27 mouse cellular contexts compared by ENCODE assay signal in genomic region chr17:33848139-33848538, GRCm38 (mm10). TPM values are rescaled to one million over a fixed set of nuclear protein-coding genes. Genes with fewer than 3 reads are reported as not detected.
DNase-seq lines count a peak whose midpoint lies in the region; ATAC-seq and TF ChIP-seq lines count a peak whose summit lies in the region.
"Had no signal": no experiment of that assay in that cellular context is flagged by ENCODE, and none has a peak within 500 bp of the region (broad histone marks: within the 10 kb centered on the region; RNA-seq: fewer than 3 reads in every experiment).

No protein-coding gene starts in this region.

- ATAC-seq in forebrain, embryonic 11.5 days (replicated peaks; ENCODE audit: low FRiP score): no peak
- ATAC-seq in forebrain, embryonic 12.5 days (ENCODE audit: low FRiP score): no peak
- no peak for ATAC-seq in forebrain, embryonic 14.5 days
- no peak for ATAC-seq in forebrain, embryonic 15.5 days (replicated peaks)
- ATAC-seq in liver, embryonic 13.5 days (ENCODE audit: low read depth): no peak
- no peak for ATAC-seq in liver, postnatal 0 days
- ATAC-seq: activated CD4-positive, CD25-positive, alpha-beta regulatory T cell, adult 4 months; CD4-positive, CD25-positive, alpha-beta regulatory T cell, adult 4 months; Patski had no signal

- 93% methylated on average over 8 of the region's 8 CpGs for WGBS in forebrain, embryonic 11.5 days
- 88% methylated on average over 8 of the region's 8 CpGs for WGBS in forebrain, embryonic 12.5 days
- 94% methylated on average over 8 of the region's 8 CpGs for WGBS in forebrain, embryonic 14.5 days
- WGBS in forebrain, embryonic 15.5 days: 92% methylated on average over 8 of the region's 8 CpGs
- WGBS in liver, embryonic 13.5 days (ENCODE audit: insufficient replicate concordance): 56% methylated on average over 8 of the region's 8 CpGs
- WGBS in liver, postnatal 0 days (ENCODE audit: insufficient replicate concordance): 62% methylated on average over 8 of the region's 8 CpGs

- peak; percentile 44 for DNase-seq in forebrain, embryonic 11.5 days (ENCODE audit: low spot score)
- DNase-seq in forebrain, embryonic 14.5 days (ENCODE audit: low spot score): no peak
- DNase-seq in heart, adult 11 months: peak; percentile 89
- DNase-seq in heart, postnatal 4 days: no peak
- no peak for DNase-seq in liver, embryonic 13.5 days
- no peak for DNase-seq in liver, postnatal 0 days
- DNase-seq: adrenal gland, adult 2 months; adrenal gland, adult 8-10 months; adrenal gland, postnatal 10 days; adrenal gland, postnatal 14 days; adrenal gland, postnatal 25 days; adrenal gland, postnatal 36 days; B cell, adult 2 months; cerebellum, adult 11 months; cerebellum, adult 11-12 months had no signal

- H3K4me3 ChIP-seq in forebrain, embryonic 11.5 days (ENCODE audit: low read depth, low read length): no peak overlapping the region
- H3K4me3 ChIP-seq in forebrain, embryonic 12.5 days (replicated peaks): no peak overlapping the region
- H3K4me3 ChIP-seq in forebrain, embryonic 14.5 days (ENCODE audit: low read depth, low read length): no peak overlapping the region
- no peak overlapping the region for H3K4me3 ChIP-seq in forebrain, embryonic 15.5 days
- no peak overlapping the region for H3K4me3 ChIP-seq in liver, embryonic 13.5 days (replicated peaks)
- no peak overlapping the region for H3K4me3 ChIP-seq in liver, postnatal 0 days (ENCODE audit: low read depth, low read length)

- TF ChIP-seq EP300 in liver, postnatal 0 days (IDR thresholded peaks at IDR 0.05; ENCODE audit: low read depth): no peak

- no peak overlapping the region for H3K4me2 ChIP-seq in forebrain, embryonic 11.5 days (ENCODE audit: low read depth, low read length, severe bottlenecking)
- no peak overlapping the region for H3K4me2 ChIP-seq in forebrain, embryonic 12.5 days
- no peak overlapping the region for H3K4me2 ChIP-seq in forebrain, embryonic 14.5 days (ENCODE audit: low read length)
- H3K4me2 ChIP-seq in forebrain, embryonic 15.5 days (replicated peaks): no peak overlapping the region
- H3K4me2 ChIP-seq in liver, embryonic 13.5 days: no peak overlapping the region
- no peak overlapping the region for H3K4me2 ChIP-seq in liver, postnatal 0 days (ENCODE audit: low read depth, low read length)

- no peaks in the 10 kb centered on the region for H3K9me3 ChIP-seq in forebrain, embryonic 11.5 days (ENCODE audit: control insufficient read depth, low read length)
- no peaks in the 10 kb centered on the region for H3K9me3 ChIP-seq in forebrain, embryonic 12.5 days
- H3K9me3 ChIP-seq in forebrain, embryonic 14.5 days (replicated peaks; ENCODE audit: control insufficient read depth, low read length): no peaks in the 10 kb centered on the region
- H3K9me3 ChIP-seq in forebrain, embryonic 15.5 days: no peaks in the 10 kb centered on the region
- no peaks in the 10 kb centered on the region for H3K9me3 ChIP-seq in liver, embryonic 13.5 days (replicated peaks)
- H3K9me3 ChIP-seq in liver, postnatal 0 days (ENCODE audit: low read length): no peaks in the 10 kb centered on the region
- H3K9me3 ChIP-seq: G1E had no signal

- H3K9ac ChIP-seq in forebrain, embryonic 11.5 days (ENCODE audit: low read length): no peak overlapping the region
- H3K9ac ChIP-seq in forebrain, embryonic 12.5 days: no peak overlapping the region
- 0 out of 2 replicates have a peak overlapping the region, but pooled peaks have one; percentile 32 for H3K9ac ChIP-seq in forebrain, embryonic 14.5 days (ENCODE audit: low read length)
- H3K9ac ChIP-seq in forebrain, embryonic 15.5 days (replicated peaks): no peak overlapping the region
- H3K9ac ChIP-seq in liver, embryonic 13.5 days: peak overlapping the region; percentile 29; the same call in 1 of the 2 replicates
- H3K9ac ChIP-seq in liver, postnatal 0 days (replicated peaks): no peak overlapping the region

- no peaks in the 10 kb centered on the region for H3K27me3 ChIP-seq in forebrain, embryonic 11.5 days (ENCODE audit: control insufficient read depth, insufficient read depth, low read length)
- H3K27me3 ChIP-seq in forebrain, embryonic 12.5 days: no peaks in the 10 kb centered on the region
- H3K27me3 ChIP-seq in forebrain, embryonic 14.5 days (replicated peaks; ENCODE audit: control insufficient read depth, insufficient read depth, low read length): no peaks in the 10 kb centered on the region
- no peaks in the 10 kb centered on the region for H3K27me3 ChIP-seq in forebrain, embryonic 15.5 days
- no peaks in the 10 kb centered on the region for H3K27me3 ChIP-seq in liver, embryonic 13.5 days
- no peaks in the 10 kb centered on the region for H3K27me3 ChIP-seq in liver, postnatal 0 days (ENCODE audit: insufficient read depth, low read length)
- H3K27me3 ChIP-seq: CH12.LX, Patski had no signal

- TF ChIP-seq CTCF in liver, postnatal 0 days (IDR thresholded peaks at IDR 0.05; ENCODE audit: low read depth): no peak

- no peak overlapping the region for H3K27ac ChIP-seq in forebrain, embryonic 11.5 days (ENCODE audit: low read depth, low read length)
- H3K27ac ChIP-seq in forebrain, embryonic 12.5 days: no peak overlapping the region
- no peak overlapping the region for H3K27ac ChIP-seq in forebrain, embryonic 14.5 days (ENCODE audit: low read depth, low read length)
- no peak overlapping the region for H3K27ac ChIP-seq in forebrain, embryonic 15.5 days (replicated peaks)
- no peak overlapping the region for H3K27ac ChIP-seq in liver, embryonic 13.5 days
- no peak overlapping the region for H3K27ac ChIP-seq in liver, postnatal 0 days (ENCODE audit: low read depth)

- H3K4me1 ChIP-seq in forebrain, embryonic 11.5 days (replicated peaks; ENCODE audit: control insufficient read depth, insufficient read depth, low read length): no peaks in the 10 kb centered on the region
- peaks cover 15% of the 10 kb centered on the region for H3K4me1 ChIP-seq in forebrain, embryonic 12.5 days
- H3K4me1 ChIP-seq in forebrain, embryonic 14.5 days (ENCODE audit: control insufficient read depth, insufficient read depth, low read length): peaks cover 6% of the 10 kb centered on the region
- peaks cover 15% of the 10 kb centered on the region for H3K4me1 ChIP-seq in forebrain, embryonic 15.5 days
- peaks cover 21% of the 10 kb centered on the region for H3K4me1 ChIP-seq in liver, embryonic 13.5 days (replicated peaks)
- H3K4me1 ChIP-seq in liver, postnatal 0 days (ENCODE audit: insufficient read depth): peaks cover 11% of the 10 kb centered on the region

- H3K36me3 ChIP-seq in forebrain, embryonic 11.5 days (ENCODE audit: control insufficient read depth, insufficient read depth, low read length): no peaks in the 10 kb centered on the region
- H3K36me3 ChIP-seq in forebrain, embryonic 12.5 days (replicated peaks): peaks cover 31% of the 10 kb centered on the region
- H3K36me3 ChIP-seq in forebrain, embryonic 14.5 days (ENCODE audit: control insufficient read depth, insufficient read depth, low read length): peaks cover 20% of the 10 kb centered on the region
- H3K36me3 ChIP-seq in forebrain, embryonic 15.5 days: peaks cover 22% of the 10 kb centered on the region
- 0 out of 2 replicates have a peak, but pooled peaks cover 8% of the 10 kb centered on the region for H3K36me3 ChIP-seq in liver, embryonic 13.5 days
- no peaks in the 10 kb centered on the region for H3K36me3 ChIP-seq in liver, postnatal 0 days (replicated peaks; ENCODE audit: insufficient read depth, low read length)

RNA-seq across cellular contexts. Expression of gene Cd320, which starts 5.2 kb away (rescaled TPM):
- 62.9 and 74.6 TPM in 2 replicates for polyA plus RNA-seq in forebrain, embryonic 11.5 days (2014; fragmentation: Nextera tagmentation; extraction: Ambion mirVana)
- 54.7 and 55.1 TPM in 2 replicates for polyA plus RNA-seq in forebrain, embryonic 12.5 days (2016; fragmentation: Nextera tagmentation; extraction: Ambion mirVana)
- 66.8 and 86.0 TPM in 2 replicates for polyA plus RNA-seq in forebrain, embryonic 14.5 days (2014; fragmentation: Nextera tagmentation; extraction: Ambion mirVana)
- 60.7 and 63.5 TPM in 2 replicates for polyA plus RNA-seq in forebrain, embryonic 15.5 days (2015; fragmentation: Nextera tagmentation; extraction: Ambion mirVana)
- 10 to 100 TPM; 16.8 to 21.4 TPM for total RNA-seq in heart, postnatal 4 days (2021)
- polyA plus RNA-seq in liver, embryonic 13.5 days (2015; fragmentation: Nextera tagmentation; extraction: Ambion mirVana): 19.9 and 22.0 TPM in 2 replicates
- 16.6 and 17.4 TPM in 2 replicates for polyA plus RNA-seq in liver, postnatal 0 days (2015; fragmentation: Nextera tagmentation; extraction: Ambion mirVana)

RNA-seq across cellular contexts. Expression of gene Ndufa7, which starts 23.8 kb away (rescaled TPM):
- 374 and 400 TPM in 2 replicates for polyA plus RNA-seq in forebrain, embryonic 11.5 days (2014; fragmentation: Nextera tagmentation; extraction: Ambion mirVana)
- polyA plus RNA-seq in forebrain, embryonic 12.5 days (2016; fragmentation: Nextera tagmentation; extraction: Ambion mirVana): 371 and 397 TPM in 2 replicates
- 461 and 608 TPM in 2 replicates for polyA plus RNA-seq in forebrain, embryonic 14.5 days (2014; fragmentation: Nextera tagmentation; extraction: Ambion mirVana)
- polyA plus RNA-seq in forebrain, embryonic 15.5 days (2015; fragmentation: Nextera tagmentation; extraction: Ambion mirVana): 417 and 444 TPM in 2 replicates
- 100 to 1,000 TPM; 423 to 447 TPM for total RNA-seq in heart, postnatal 4 days (2021)
- polyA plus RNA-seq in liver, embryonic 13.5 days (2015; fragmentation: Nextera tagmentation; extraction: Ambion mirVana): 250 and 284 TPM in 2 replicates
- polyA plus RNA-seq in liver, postnatal 0 days (2015; fragmentation: Nextera tagmentation; extraction: Ambion mirVana): 379 and 389 TPM in 2 replicates

RNA-seq across cellular contexts. Expression of gene Rps28, which starts 23.8 kb away (rescaled TPM):
- 758 and 759 TPM in 2 replicates for polyA plus RNA-seq in forebrain, embryonic 11.5 days (2014; fragmentation: Nextera tagmentation; extraction: Ambion mirVana)
- 686 and 713 TPM in 2 replicates for polyA plus RNA-seq in forebrain, embryonic 12.5 days (2016; fragmentation: Nextera tagmentation; extraction: Ambion mirVana)
- polyA plus RNA-seq in forebrain, embryonic 14.5 days (2014; fragmentation: Nextera tagmentation; extraction: Ambion mirVana): 624 and 885 TPM in 2 replicates
- polyA plus RNA-seq in forebrain, embryonic 15.5 days (2015; fragmentation: Nextera tagmentation; extraction: Ambion mirVana): 612 and 676 TPM in 2 replicates
- total RNA-seq in heart, postnatal 4 days (2021): 1,000 to 10,000 TPM; 1,097 to 1,179 TPM
- 614 and 696 TPM in 2 replicates for polyA plus RNA-seq in liver, embryonic 13.5 days (2015; fragmentation: Nextera tagmentation; extraction: Ambion mirVana)
- 699 and 710 TPM in 2 replicates for polyA plus RNA-seq in liver, postnatal 0 days (2015; fragmentation: Nextera tagmentation; extraction: Ambion mirVana)

RNA-seq across cellular contexts. Expression of gene Gm7029, which starts 25.5 kb away (rescaled TPM):
- polyA plus RNA-seq in forebrain, embryonic 11.5 days (2014; fragmentation: Nextera tagmentation; extraction: Ambion mirVana): not detected in 2 replicates
- not detected in 2 replicates for polyA plus RNA-seq in forebrain, embryonic 12.5 days (2016; fragmentation: Nextera tagmentation; extraction: Ambion mirVana)
- polyA plus RNA-seq in forebrain, embryonic 14.5 days (2014; fragmentation: Nextera tagmentation; extraction: Ambion mirVana): not detected in 2 replicates
- polyA plus RNA-seq in forebrain, embryonic 15.5 days (2015; fragmentation: Nextera tagmentation; extraction: Ambion mirVana): not detected in 2 replicates
- total RNA-seq in heart, postnatal 4 days (2021): not detected
- not detected in 2 replicates for polyA plus RNA-seq in liver, embryonic 13.5 days (2015; fragmentation: Nextera tagmentation; extraction: Ambion mirVana)
- not detected in 2 replicates for polyA plus RNA-seq in liver, postnatal 0 days (2015; fragmentation: Nextera tagmentation; extraction: Ambion mirVana)
- total RNA-seq: adrenal gland, adult 18-20 months; adrenal gland, adult 2 months; adrenal gland, adult 8-10 months; adrenal gland, postnatal 10 days; adrenal gland, postnatal 14 days; adrenal gland, postnatal 25 days; adrenal gland, postnatal 36 days; adrenal gland, postnatal 4 days; CH12.LX; G1E; MEL had no signal
- polyA plus RNA-seq: activated CD4-positive, CD25-positive, alpha-beta regulatory T cell, adult 4 months; adrenal gland, adult 2 months; brain, embryonic 14.5 days; C2C12; CD4-positive, CD25-positive, alpha-beta regulatory T cell, adult 4 months; G1E; Patski had no signal

RNA-seq across cellular contexts. Expression of gene Kank3, which starts 37.8 kb away (rescaled TPM):
- polyA plus RNA-seq in forebrain, embryonic 11.5 days (2014; fragmentation: Nextera tagmentation; extraction: Ambion mirVana): 30.4 and 31.1 TPM in 2 replicates
- 27.3 and 27.8 TPM in 2 replicates for polyA plus RNA-seq in forebrain, embryonic 12.5 days (2016; fragmentation: Nextera tagmentation; extraction: Ambion mirVana)
- polyA plus RNA-seq in forebrain, embryonic 14.5 days (2014; fragmentation: Nextera tagmentation; extraction: Ambion mirVana): 35.6 and 37.2 TPM in 2 replicates
- 41.4 and 42.5 TPM in 2 replicates for polyA plus RNA-seq in forebrain, embryonic 15.5 days (2015; fragmentation: Nextera tagmentation; extraction: Ambion mirVana)
- total RNA-seq in heart, postnatal 4 days (2021): 10 to 100 TPM; 57.5 to 58.5 TPM
- 8.1 and 8.9 TPM in 2 replicates for polyA plus RNA-seq in liver, embryonic 13.5 days (2015; fragmentation: Nextera tagmentation; extraction: Ambion mirVana)
- 9.4 and 10.6 TPM in 2 replicates for polyA plus RNA-seq in liver, postnatal 0 days (2015; fragmentation: Nextera tagmentation; extraction: Ambion mirVana)

Comparison
In these comparisons a context has a peak if more than half of its experiments do, and no peak if none do; other contexts are left out.
1. DNase-seq: peak in forebrain, embryonic 11.5 days (single experiment) and heart, adult 11 months (single experiment); none in forebrain, embryonic 14.5 days (single experiment), heart, postnatal 4 days (single experiment), liver, embryonic 13.5 days (single experiment) and liver, postnatal 0 days (single experiment).
2. H3K9ac ChIP-seq: peak in forebrain, embryonic 14.5 days (single experiment) and liver, embryonic 13.5 days (single experiment); none in forebrain, embryonic 11.5 days (single experiment), forebrain, embryonic 12.5 days (single experiment), forebrain, embryonic 15.5 days (single experiment) and liver, postnatal 0 days (single experiment).